Mouse (Mus musculus) MN1 (cell line): Measurements from ENCODE around the gene Eml2.

Source experiments
- DNase-seq: peaks from one replicate; pipeline ENCODE4 v3.0.0-alpha.2; 2016; ENCODE audit warnings: low spot score

Eml2 gene

GRCm38 (mm10) chr7:19163752-19164151 is 12.5 kb upstream of the Eml2 start:
- DNase-seq, result no peak

- peak; percentile 63 for DNase-seq
Measured at GRCm38 (mm10) chr7:19164189-19164588, 12.0 kb upstream of the Eml2 start.

DNA sequence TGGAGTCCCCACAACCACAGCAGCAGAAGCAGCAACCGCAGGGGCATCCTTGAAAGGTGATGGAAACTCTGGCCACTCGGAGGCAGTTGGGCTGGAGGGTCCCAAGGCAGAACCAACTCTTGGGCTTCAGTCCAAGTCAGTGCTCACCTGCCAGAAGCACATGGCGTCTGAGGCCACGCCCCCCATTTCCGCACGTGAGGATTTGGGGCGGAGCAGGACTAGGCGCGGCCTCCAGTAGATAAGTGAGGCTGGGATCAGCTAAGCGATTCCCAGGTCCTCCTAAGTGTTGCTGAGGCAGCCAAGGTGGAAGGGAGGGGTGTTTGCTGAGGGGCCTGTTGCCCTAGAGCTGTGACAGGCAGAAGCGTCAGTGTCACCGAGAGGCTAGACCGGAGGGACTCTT is 11.2 kb upstream of the Eml2 start:
- peak; percentile 61 for DNase-seq

DNA sequence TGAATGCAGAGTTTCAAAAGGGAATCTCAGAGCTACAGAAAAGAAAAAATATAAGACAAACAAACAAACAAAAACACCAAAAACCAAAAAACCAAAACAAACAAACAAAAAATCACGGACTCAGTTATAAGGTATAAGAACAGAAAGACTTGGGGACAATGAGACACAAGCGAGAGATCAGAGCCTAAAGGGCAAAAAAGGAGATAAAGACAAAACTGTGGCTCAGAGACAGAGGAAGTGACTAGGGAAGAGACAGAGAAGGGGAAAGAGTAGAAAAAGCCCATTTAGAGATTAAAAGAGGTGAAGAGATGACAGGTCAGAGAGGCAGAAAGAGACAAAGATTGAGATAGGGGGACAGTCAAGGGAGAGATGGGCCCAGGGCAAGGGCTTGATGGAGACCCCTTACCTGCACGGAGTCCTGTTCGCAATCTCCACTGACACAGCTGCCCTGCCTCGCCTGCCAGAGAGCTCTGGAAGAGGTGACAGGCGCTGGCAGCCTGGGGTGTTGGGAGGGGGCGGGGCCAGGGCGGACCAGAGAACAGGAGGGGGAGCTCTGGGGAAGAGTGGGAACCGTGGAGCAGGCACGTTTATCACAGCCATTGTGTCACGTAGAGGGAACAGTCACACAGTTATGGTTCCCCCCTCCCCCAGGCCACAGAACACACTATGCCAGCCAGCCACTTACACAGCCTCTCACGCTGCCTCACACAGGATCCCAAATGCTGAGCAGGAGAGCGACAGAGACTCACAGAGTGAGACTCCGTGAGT is 10.4 kb upstream of the Eml2 start, which contains the start of gene Gipr:
Gene Gipr (minus strand): TSS at position 472 of the 768 bp plus-strand sequence.
- no peak for DNase-seq

- DNase-seq, result no peak
Measured at GRCm38 (mm10) chr7:19166990-19167389, 9.2 kb upstream of the Eml2 start.

DNA sequence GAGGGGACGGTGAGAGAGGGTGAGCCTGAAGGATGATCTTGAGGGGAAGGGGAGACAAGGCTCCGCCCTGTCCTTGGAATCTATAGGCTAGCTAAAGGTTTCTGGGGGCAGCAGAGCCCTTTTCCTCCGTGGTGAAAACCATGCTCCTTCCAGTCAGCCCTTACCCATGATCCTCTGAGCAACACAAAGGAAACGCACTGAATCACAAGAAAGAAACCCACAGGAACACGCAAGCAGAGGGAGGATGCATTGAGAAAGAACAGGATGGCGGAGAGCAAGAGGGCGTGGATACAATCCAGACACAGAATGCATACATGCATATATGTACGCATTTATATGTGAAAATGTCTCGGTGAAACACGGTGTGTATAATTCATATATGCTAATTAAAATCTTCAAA is 6.7 kb upstream of the Eml2 start:
- DNase-seq, result no peak

DNA sequence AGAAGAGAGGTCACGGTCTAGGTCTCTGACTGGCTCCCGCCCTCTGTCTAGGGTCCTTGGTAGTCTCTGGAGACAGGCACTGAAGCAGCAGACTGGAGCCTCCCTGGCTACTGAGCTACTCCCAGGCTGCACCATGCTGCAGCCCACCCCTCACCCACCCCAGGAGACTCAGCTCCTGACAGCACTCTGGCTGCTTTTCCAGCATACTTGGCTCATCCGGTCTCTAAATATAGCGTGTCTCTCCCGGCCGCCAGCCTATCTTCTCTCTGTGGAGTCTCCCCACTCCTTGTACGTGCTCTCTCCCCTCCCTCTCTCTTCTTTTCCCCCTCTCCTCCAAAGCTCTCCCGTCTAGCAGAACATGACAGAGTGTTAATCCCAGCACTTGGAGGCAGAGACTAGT is 6.1 kb upstream of the Eml2 start:
- no peak for DNase-seq

DNA sequence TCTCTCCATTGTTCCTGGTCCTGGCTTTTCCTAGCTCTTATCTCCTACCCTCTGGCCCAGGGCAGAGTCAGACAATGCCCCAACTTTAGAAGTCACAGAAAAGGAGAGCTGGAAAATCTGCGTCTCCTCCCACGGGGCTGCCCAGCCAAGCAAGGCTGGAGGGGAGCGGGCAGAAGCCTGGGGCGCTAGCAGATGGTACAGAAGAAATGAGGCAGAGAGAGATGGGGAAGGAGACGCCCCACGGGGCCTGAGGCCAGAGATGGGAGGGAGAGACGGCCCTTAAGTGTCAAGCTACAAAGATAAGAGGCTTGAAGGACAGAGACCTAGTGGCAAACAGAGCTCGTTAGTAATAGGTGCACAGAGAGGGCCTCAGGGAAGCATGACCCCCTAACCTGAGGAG is 4.4 kb upstream of the Eml2 start:
- no peak for DNase-seq

- peak; percentile 79 for DNase-seq
Measured at GRCm38 (mm10) chr7:19172874-19173273, 3.3 kb upstream of the Eml2 start.

- DNase-seq, result no peak
Measured at GRCm38 (mm10) chr7:19176516-19176947, 311 bp downstream of the Eml2 start.

DNA sequence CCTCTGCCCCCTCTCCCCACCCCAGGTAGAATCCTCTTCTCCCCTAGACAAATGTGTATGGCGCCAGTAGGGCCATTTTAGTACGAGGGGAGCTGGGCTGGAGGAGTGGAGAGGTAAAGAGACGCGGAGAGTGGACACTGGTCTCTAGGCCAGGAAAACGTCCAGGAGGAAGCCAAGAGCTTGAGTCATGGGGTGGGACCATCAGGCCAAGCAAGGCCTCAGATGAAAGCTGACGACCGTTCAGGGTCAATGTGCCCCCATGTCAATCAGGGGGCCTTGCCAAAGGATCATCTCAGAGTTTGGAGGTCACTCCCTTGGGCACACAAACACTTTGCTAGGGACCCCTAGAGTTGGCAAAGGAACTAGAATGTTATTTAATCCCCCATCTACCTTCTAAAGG is 995 bp downstream of the Eml2 start:
- DNase-seq, result no peak

- DNase-seq, result no peak
Measured at GRCm38 (mm10) chr7:19178035-19178434, 1.8 kb downstream of the Eml2 start.

GRCm38 (mm10) chr7:19178443-19179092 is 2.3 kb downstream of the Eml2 start:
- no peak for DNase-seq

DNA sequence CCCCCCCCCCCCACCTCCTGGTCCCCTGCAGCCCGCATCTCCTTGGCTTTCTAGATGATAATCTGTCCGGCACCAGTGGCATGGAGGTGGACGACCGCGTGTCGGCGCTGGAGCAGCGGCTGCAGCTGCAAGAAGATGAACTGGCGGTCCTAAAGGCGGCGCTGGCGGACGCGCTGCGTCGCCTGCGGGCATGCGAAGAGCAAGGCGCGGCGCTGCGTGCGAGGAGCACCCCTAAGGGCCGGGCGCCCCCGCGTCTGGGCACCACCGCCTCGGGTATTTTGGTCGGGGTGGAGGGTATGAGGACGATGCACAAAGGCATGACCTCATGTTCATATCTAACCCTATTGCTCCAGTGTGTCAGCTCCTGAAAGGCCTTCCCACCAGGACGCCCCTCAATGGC is 3.0 kb downstream of the Eml2 start:
- DNase-seq, result no peak

- DNase-seq, result no peak
Measured at GRCm38 (mm10) chr7:19179936-19180335, 3.7 kb downstream of the Eml2 start.

DNA sequence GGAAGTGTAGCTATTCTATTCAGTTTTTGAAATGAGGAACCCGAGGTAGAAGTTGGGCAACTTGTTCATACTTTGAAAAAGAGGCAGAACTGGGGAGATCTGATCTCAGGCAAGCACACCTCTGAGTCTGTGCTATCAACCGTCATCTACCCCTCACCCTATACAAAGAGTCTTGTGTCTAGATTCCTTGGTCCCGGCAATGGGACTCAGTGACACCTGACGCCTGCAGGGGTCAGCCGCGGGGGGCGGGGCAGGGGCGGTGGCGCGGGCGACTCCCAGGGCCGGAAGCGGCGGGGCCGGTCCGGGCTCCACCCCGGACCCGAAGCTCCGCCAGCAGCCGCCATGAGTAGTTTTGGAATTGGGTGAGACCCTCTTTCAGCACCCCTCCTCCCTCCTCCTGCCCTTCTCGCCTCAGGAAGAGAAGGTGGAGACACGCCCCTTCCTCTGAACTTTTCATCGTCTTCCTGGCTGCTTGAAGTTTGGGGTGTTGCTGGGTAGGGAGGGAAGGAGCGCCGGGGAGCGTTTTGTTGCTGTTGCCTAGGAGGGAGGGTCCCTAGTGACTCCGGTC is 4.7 kb downstream of the Eml2 start:
- DNase-seq, result no peak

GRCm38 (mm10) chr7:19184250-19184649 is 8.0 kb downstream of the Eml2 start:
- DNase-seq, result no peak

DNA sequence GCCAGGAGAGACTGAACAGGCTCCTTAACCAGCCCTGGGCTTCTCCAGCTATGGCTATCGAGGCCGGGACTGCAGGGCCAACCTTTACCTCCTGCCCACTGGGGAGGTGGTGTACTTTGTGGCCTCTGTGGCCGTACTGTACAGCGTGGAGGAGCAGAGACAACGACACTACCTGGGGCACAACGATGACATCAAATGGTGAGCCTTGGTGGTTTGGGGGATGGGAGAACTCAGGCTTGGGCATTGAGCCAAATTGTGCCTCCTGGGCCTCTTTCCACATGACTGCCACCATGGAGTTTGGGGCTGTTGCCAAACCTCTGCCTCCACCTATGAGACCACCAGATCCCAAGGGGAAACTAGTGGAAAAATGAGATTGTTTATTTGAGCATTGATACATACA is 8.5 kb downstream of the Eml2 start:
- DNase-seq, result peak; percentile 44

DNA sequence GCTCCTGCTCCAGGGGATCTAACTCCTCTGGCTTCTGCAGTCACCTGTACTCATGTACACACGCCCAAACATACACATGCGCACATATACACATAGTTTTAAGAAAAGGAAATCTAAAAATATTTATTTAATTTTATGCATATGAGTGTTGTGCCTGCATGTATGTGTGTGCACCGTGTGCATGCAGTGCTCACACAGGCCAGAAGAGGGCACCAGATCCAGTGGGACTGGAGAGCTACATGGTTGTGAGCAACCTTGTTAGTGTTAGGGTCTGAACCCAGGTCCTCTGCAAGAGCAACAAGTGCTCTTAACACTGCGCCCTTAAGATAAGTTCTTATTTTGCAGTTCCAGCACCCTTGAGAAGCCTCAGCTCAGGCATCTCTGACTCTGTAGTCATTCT is 18.5 kb downstream of the Eml2 start:
- DNase-seq, result no peak

DNA sequence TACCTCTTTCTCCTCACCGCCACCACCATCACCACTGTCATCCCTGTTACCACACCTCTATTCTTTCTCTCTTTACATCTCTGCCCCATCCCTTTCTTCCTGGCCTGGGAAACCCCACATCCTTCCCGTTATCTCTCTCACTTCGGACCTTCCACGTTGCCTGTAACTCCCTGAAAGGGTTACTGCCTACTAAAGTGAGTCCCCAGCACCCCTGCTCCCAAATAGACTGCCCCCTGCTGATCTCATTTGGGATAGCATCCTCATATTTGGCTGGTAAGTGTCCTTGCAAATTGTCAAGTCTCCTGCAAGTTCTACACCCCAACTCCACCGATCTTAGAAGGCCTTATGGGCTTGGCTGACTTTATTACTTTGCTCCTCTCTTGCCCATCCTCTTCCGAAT is 20.5 kb downstream of the Eml2 start:
- DNase-seq, result no peak

DNA sequence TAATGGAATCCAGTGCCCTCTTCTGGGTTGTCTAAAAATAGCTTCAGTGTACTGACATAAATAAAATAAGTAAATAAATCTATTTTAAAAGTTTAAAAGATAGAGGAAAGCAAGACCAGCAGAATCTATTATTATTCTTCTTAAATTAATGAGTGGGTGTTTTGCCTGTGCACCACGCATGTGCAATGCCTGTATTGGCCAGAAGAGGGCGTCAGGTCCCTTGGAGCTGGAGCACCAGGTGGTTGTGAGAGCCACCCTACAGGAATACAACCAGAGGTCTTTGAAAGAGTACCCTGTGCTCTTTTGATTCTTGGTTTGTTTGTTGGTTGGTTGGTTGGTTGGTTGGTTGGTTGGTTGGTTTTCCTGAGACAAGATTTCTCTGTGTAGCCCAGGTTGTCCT is 21.8 kb downstream of the Eml2 start:
- no peak for DNase-seq

DNA sequence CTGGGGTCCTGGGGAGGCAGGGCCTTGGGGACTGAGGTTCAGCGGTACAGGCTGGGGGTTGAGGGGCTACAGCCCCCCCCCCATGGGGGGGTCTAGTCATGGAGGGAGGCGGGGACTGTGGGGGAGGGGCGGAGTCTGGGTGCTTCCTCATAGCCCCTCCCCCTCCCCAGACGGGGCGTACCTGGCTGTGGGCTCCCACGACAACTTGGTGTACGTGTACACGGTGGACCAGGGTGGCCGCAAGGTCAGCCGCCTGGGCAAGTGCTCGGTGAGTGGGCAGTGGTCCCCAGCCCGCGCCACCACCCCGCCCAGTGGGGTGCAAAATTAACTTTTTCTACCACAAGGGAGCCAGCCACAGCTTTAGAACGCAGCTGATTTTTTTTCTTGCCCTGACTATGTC is 25.4 kb downstream of the Eml2 start:
- DNase-seq, result no peak

GRCm38 (mm10) chr7:19202065-19202850 is 26.0 kb downstream of the Eml2 start:
- DNase-seq, result no peak
